Mouse (Mus musculus) bone marrow macrophage, adult 2 months (primary cell): ENCODE results near the gene Pex11b.

Source experiments
- CTCF ChIP-seq: IDR thresholded peaks from 2 replicates; pipeline ENCODE4 v1.5.1; 2012; ENCODE audit warnings: low read depth, mild to moderate bottlenecking, low read length, moderate library complexity
- POLR2A ChIP-seq: IDR thresholded peaks from 2 replicates; pipeline ENCODE4 v1.6.1; 2012; ENCODE audit warnings: mild to moderate bottlenecking, low read depth, low read length, borderline replicate concordance

- no peak for TF ChIP-seq CTCF
- no peak for TF ChIP-seq POLR2A
Observed at GRCm38 (mm10) chr3:96603311-96603710, 31.9 kb upstream of the Pex11b start.
